ENCODE assay signal across 22 mouse cellular contexts in genomic region chr7:136213962-136214308, GRCm38 (mm10).
A peak's percentile ranks its signal among the peaks of the same experiment; 100 is the strongest.
DNase-seq lines count a peak whose midpoint lies in the region; ATAC-seq and TF ChIP-seq lines count a peak whose summit lies in the region.
"Had no signal": no experiment of that assay in that cellular context is flagged by ENCODE, and none has a peak within 500 bp of the region (broad histone marks: within the 10 kb centered on the region; RNA-seq: fewer than 3 reads in every experiment).

No protein-coding gene starts in this region.

- H3K36me3 ChIP-seq in kidney, postnatal 0 days (ENCODE audit: insufficient read depth, low read length), result no peaks in the 10 kb centered on the region
- no peaks in the 10 kb centered on the region for H3K36me3 ChIP-seq in embryonic facial prominence, embryonic 13.5 days
- no peaks in the 10 kb centered on the region for H3K36me3 ChIP-seq in limb, embryonic 10.5 days
- H3K36me3 ChIP-seq: liver, embryonic 15.5 days; lung, embryonic 15.5 days; midbrain, embryonic 12.5 days; neural tube, embryonic 15.5 days had no signal

- no peak overlapping the region for H3K4me3 ChIP-seq in kidney, postnatal 0 days (replicated peaks; ENCODE audit: low read depth, low read length)
- no peak overlapping the region for H3K4me3 ChIP-seq in embryonic facial prominence, embryonic 13.5 days
- 0 out of 2 replicates have a peak overlapping the region, but pooled peaks have one; percentile 18 for H3K4me3 ChIP-seq in limb, embryonic 10.5 days
- H3K4me3 ChIP-seq: forebrain, embryonic 13.5 days; liver, embryonic 15.5 days; lung, embryonic 15.5 days; midbrain, embryonic 12.5 days; neural tube, embryonic 15.5 days had no signal

- no peak overlapping the region for H3K4me2 ChIP-seq in kidney, postnatal 0 days (ENCODE audit: low read length)
- no peak overlapping the region for H3K4me2 ChIP-seq in embryonic facial prominence, embryonic 13.5 days
- H3K4me2 ChIP-seq: forebrain, embryonic 13.5 days; heart, embryonic 11.5 days; liver, embryonic 15.5 days; lung, embryonic 15.5 days; midbrain, embryonic 12.5 days; neural tube, embryonic 15.5 days had no signal

- no peak for TF ChIP-seq CTCF in kidney, postnatal 0 days (IDR thresholded peaks at IDR 0.05; ENCODE audit: low read depth)

- H3K9me3 ChIP-seq in kidney, postnatal 0 days (replicated peaks; ENCODE audit: low read length), result no peaks in the 10 kb centered on the region
- H3K9me3 ChIP-seq in embryonic facial prominence, embryonic 13.5 days, result no peaks in the 10 kb centered on the region
- no peaks in the 10 kb centered on the region for H3K9me3 ChIP-seq in limb, embryonic 10.5 days (replicated peaks)
- H3K9me3 ChIP-seq: forebrain, embryonic 13.5 days; liver, embryonic 15.5 days; lung, embryonic 15.5 days; midbrain, embryonic 12.5 days; neural tube, embryonic 15.5 days had no signal

- no peaks in the 10 kb centered on the region for H3K27me3 ChIP-seq in kidney, postnatal 0 days (ENCODE audit: insufficient read depth, low read length)
- peaks cover 50% of the 10 kb centered on the region for H3K27me3 ChIP-seq in embryonic facial prominence, embryonic 13.5 days
- peaks cover 27% of the 10 kb centered on the region for H3K27me3 ChIP-seq in limb, embryonic 10.5 days (ENCODE audit: low read depth, poor library complexity, severe bottlenecking)
- H3K27me3 ChIP-seq: liver, embryonic 15.5 days; lung, embryonic 15.5 days had no signal

- no peaks in the 10 kb centered on the region for H3K4me1 ChIP-seq in kidney, postnatal 0 days (replicated peaks; ENCODE audit: insufficient read depth, low read length)
- peaks cover 47% of the 10 kb centered on the region for H3K4me1 ChIP-seq in embryonic facial prominence, embryonic 13.5 days
- H3K4me1 ChIP-seq in limb, embryonic 10.5 days, result peaks cover 93% of the 10 kb centered on the region
- H3K4me1 ChIP-seq: liver, embryonic 15.5 days; lung, embryonic 15.5 days had no signal

- H3K27ac ChIP-seq in kidney, postnatal 0 days, result no peak overlapping the region
- H3K27ac ChIP-seq in embryonic facial prominence, embryonic 13.5 days, result peak overlapping the region; percentile 60
- H3K27ac ChIP-seq in limb, embryonic 10.5 days, result peak overlapping the region; percentile 87
- H3K27ac ChIP-seq: forebrain, embryonic 13.5 days; liver, embryonic 15.5 days; lung, embryonic 15.5 days; macrophage; midbrain, embryonic 12.5 days; neural tube, embryonic 15.5 days had no signal

- peak; percentile 82 for DNase-seq in kidney, postnatal 0 days (ENCODE audit: low spot score)
- no peak for DNase-seq in kidney, postnatal 14 days
- DNase-seq in limb, embryonic 10.5 days (ENCODE audit: low spot score), result no peak
- DNase-seq in mesoderm, embryonic 11.5 days (ENCODE audit: low read depth, low spot score), result peak; percentile 59
- DNase-seq in heart, adult 8-10 months (ENCODE audit: low spot score), result no peak
- DNase-seq: adrenal gland, adult 8-10 months; cerebellum, adult 11-12 months; cerebellum, postnatal 14 days; gastrocnemius, postnatal 10 days; kidney, adult 8-10 months; liver had no signal

- WGBS in kidney, postnatal 0 days, result 32% methylated on average over 3 of the region's 3 CpGs
- 42% methylated on average over 3 of the region's 3 CpGs for WGBS in embryonic facial prominence, embryonic 13.5 days
- 45% methylated on average over 3 of the region's 3 CpGs for WGBS in limb, embryonic 10.5 days

- no peak; the same call in 1 of the 2 replicates for ATAC-seq in kidney, postnatal 0 days (replicated peaks; ENCODE audit: low FRiP score, low read depth)
- ATAC-seq in embryonic facial prominence, embryonic 13.5 days (ENCODE audit: insufficient number of reproducible peaks, insufficient read depth, low FRiP score, low TSS enrichment, low read depth), result no peak
- ATAC-seq in inflammation-experienced regulatory T-cells, adult 6 months, result no peak
- ATAC-seq: activated CD4-positive, CD25-positive, alpha-beta regulatory T cell, adult 4 months; forebrain, embryonic 13.5 days; hindbrain, embryonic 16.5 days had no signal

- H3K9ac ChIP-seq in kidney, postnatal 0 days (ENCODE audit: low read depth, low read length), result no peak overlapping the region
- H3K9ac ChIP-seq in embryonic facial prominence, embryonic 13.5 days, result no peak overlapping the region
- H3K9ac ChIP-seq: forebrain, embryonic 13.5 days; liver, embryonic 15.5 days; lung, embryonic 15.5 days; midbrain, embryonic 12.5 days; neural tube, embryonic 15.5 days had no signal

Comparison
In these comparisons a context has a peak if more than half of its experiments do, and no peak if none do; other contexts are left out.
1. DNase-seq: peak in kidney, postnatal 0 days (single experiment) and mesoderm, embryonic 11.5 days (single experiment); none in kidney, postnatal 14 days (single experiment), limb, embryonic 10.5 days (single experiment) and heart, adult 8-10 months (single experiment).